Mouse (Mus musculus): ENCODE measurements at regions not wholly inside any gene's neighbourhood (a gene's known extent, or its start where the extent isn't known, plus 50 kb on each side); places are given as distances from the start of the nearest gene placed in this dataset.

DNA sequence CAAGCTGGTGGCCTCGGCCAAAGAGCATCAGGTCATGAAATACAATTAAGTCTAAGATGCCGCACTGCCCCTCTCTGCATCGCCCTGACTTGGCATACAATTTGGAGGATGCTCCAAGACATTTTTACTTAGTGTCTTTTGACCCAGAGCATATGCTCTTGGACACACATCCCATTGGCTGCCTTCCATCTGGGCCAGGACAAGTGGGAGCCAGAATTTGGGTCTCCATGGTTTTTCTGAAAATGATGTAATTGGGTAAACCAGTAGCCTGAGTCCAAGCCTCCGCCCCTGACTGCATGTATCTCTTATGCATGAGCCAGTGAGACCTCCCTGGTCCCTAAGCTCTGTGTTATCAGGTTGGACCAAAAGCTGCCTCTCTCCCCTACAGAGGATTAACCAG lies 117.1 kb upstream of the Rpl38 start:
- no peak for DNase-seq (ENCODE audit: low read depth in 2 of 2, low spot score in 2 of 2)

GRCm38 (mm10) chr11:114548658-114549057 lies 119.7 kb upstream of the Rpl38 start:
- no peak for DNase-seq (ENCODE audit: low read depth in 2 of 2, low spot score in 2 of 2)

GRCm38 (mm10) chr11:114544212-114544611 lies 124.1 kb upstream of the Rpl38 start:
- DNase-seq (ENCODE audit: low read depth in 2 of 2, low spot score in 2 of 2): no peak

- DNase-seq (ENCODE audit: low read depth in 2 of 2, low spot score in 2 of 2): no peak
These were observed 126.2 kb upstream of the Rpl38 start for GRCm38 (mm10) chr11:114542167-114542566.

DNA sequence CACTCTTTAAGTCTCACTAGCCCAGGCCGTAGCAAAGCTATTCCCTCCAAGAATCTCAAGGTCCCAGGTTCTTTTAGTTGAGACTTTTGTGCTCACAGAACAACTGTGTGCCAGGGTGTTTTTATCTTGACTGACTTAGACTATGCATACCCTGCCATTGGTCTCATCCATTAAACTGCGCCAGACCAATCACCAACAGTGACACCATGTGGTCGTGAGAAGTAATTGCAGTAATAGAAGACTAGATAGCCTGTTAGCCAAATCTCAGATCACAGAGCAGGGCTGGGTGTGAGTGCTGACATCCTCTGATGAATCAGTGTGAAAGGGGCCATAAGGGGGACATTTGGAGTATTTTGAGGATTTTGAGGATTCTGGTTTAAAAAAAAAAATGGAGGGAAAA lies 127.8 kb upstream of the Rpl38 start:
- no peak for DNase-seq (ENCODE audit: low read depth in 2 of 2, low spot score in 2 of 2)

DNA sequence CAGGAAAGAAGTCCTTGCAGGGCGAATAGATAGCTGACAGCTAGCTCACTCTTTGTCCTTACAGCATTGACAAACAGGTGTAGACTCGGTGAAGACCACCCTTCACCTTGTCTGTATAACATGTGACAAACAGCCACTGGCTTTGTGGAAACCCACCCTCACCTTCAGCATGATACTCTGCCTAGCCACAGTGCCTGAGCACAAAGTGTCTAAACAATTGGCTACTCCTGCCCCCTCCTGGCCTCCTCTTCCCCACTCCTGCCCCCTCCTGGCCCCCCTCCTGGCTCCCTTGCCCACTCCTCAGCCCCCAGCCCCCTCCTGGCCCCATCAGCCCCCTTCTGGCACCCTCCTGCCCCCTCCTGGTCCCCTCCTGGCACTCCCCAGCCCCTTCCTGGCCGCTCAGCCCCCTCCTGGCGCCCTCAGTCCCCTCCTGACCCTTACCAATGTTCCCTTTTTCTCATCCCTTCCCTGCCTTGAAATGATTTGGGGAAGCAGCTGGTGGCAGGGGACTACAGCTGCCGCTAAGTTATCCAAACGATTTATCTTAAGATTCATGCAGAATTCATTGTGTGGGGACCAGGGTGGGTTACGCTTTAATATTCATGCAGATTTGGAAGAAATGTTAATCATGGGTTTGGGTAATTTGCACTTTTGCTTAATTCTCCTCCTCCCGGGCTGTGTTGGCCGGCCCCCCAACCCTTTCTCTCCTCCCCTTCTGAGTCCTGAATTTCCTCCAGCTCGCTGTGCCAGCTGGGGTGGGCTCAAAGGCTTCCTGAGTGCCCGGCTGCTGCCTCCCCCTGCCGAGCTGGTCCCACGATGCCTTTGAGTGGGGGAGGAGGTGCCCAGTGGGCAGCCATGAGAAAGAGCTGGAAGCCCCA lies 131.5 kb upstream of the Rpl38 start:
- no peak for DNase-seq (ENCODE audit: low read depth in 2 of 2, low spot score in 2 of 2)

DNA sequence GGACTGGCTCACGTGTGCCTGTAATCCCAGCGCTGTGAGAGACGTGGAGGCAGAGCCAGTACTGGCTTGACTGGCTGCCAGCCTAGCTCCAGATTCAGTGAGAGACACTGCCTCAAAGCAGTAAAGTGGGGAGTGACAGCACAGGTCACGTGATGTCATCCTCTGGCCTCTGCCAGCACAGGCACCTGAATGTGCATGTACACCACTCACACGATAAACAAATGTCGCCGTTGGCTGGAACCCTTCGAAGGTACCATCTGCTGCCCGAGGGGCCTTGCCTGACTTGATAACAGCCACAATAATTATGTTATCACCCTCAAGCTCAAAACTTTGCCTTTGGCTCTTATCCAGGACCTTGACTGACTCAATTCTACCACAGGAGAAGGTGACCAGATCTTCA lies 132.4 kb upstream of the Rpl38 start:
- DNase-seq (ENCODE audit: low read depth in 2 of 2, low spot score in 2 of 2): no peak

GRCm38 (mm10) chr11:114534436-114534835 lies 133.9 kb upstream of the Rpl38 start:
- DNase-seq (ENCODE audit: low read depth in 2 of 2, low spot score in 2 of 2): no peak

- no peak for DNase-seq (ENCODE audit: low read depth in 2 of 2, low spot score in 2 of 2)
These were observed 137.0 kb upstream of the Rpl38 start for GRCm38 (mm10) chr11:114531241-114531765.

DNA sequence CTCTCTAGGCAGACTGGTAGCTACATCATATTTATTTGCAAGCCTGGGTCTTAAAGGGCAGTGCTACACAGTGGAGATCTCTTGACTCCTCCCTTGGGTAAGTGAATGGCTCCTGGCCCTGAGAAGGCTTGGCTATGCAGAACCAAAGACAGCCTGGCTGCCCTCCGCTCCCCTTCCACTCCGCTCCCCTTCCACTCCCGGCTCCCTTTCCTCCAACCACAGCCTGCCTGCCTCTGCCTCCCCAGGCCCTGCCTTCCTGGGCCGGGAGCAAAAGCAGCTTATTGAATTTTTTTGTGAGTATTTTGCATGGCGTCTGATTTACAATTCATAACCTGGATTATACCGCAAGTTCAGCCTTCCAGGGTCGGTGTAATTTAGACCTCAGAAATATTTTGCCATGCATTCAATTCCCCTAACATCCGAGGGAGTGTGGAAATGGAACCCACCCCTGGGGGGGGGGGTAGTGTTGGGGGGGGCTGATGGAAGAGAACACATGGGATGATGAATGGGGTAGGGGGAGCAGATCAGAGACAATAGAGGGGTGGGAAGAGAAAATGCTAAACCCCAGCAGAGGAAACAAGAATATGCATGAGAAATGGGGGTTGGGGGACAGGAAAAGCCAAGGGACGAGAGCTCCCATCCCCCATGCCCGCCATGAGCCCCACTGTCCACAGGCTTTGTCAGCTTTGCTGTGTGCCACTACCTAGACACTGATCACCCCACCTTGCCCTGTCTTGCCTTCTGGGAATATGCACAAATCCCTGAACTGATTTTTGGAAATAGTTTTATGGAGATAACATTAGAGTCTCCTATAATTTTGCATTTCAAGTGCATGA lies 139.2 kb upstream of the Rpl38 start:
- DNase-seq (ENCODE audit: low read depth in 2 of 2, low spot score in 2 of 2): no peak

GRCm38 (mm10) chr11:114523444-114524238 lies 144.7 kb upstream of the Rpl38 start:
- peak; percentile 30 to 46 for DNase-seq (ENCODE audit: low read depth in 2 of 2, low spot score in 2 of 2)

DNA sequence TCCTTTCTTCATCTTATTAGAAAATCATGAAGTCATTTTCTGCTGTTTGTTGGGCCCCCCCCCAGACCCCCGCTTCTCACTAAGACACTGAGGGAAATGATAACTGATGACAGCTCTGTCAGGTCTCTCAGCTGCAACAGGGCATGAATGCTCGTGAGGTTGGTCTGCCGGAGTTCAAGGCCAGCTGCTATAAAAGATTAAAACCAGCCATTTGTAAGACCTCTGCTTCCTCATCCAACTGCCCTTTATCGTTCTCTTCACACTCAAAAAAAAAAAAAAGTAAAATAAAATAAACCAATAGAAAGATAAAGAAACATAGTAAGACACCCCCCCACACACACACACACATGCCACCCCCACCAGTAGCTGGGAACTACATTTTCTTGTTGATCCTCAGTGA lies 153.0 kb upstream of the Rpl38 start:
- DNase-seq (ENCODE audit: low read depth in 2 of 2, low spot score in 2 of 2): no peak

GRCm38 (mm10) chr11:114514126-114514525 lies 154.2 kb upstream of the Rpl38 start:
- DNase-seq (ENCODE audit: low read depth in 2 of 2, low spot score in 2 of 2): no peak

GRCm38 (mm10) chr11:114513446-114513845 lies 154.9 kb upstream of the Rpl38 start:
- DNase-seq (ENCODE audit: low read depth in 2 of 2, low spot score in 2 of 2): no peak

DNA sequence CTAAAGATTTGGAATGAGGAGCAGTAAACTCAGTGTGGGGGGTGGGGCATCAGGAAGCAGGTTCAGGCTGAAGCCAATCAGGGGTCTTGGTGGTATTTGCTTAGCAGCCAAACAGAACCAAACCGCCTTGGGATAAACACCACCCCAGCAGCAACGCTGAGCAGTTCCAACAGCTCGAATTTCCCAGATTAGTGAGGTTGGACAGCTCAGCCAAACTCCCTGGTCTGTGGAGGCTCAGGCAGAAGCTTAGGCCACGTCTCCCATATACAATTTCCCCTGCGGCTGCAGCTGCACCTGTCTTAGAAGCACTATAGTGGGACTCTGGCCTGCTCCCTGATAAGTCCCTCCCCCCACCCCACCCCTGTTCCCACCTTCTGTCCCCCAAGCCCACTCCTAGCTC lies 156.3 kb upstream of the Rpl38 start:
- no peak for DNase-seq (ENCODE audit: low read depth in 2 of 2, low spot score in 2 of 2)

GRCm38 (mm10) chr11:114502562-114502961 lies 165.8 kb upstream of the Rpl38 start:
- DNase-seq (ENCODE audit: low read depth in 2 of 2, low spot score in 2 of 2): no peak

- DNase-seq (ENCODE audit: low read depth in 2 of 2, low spot score in 2 of 2): no peak
These were observed 166.3 kb upstream of the Rpl38 start for GRCm38 (mm10) chr11:114501869-114502540.

DNA sequence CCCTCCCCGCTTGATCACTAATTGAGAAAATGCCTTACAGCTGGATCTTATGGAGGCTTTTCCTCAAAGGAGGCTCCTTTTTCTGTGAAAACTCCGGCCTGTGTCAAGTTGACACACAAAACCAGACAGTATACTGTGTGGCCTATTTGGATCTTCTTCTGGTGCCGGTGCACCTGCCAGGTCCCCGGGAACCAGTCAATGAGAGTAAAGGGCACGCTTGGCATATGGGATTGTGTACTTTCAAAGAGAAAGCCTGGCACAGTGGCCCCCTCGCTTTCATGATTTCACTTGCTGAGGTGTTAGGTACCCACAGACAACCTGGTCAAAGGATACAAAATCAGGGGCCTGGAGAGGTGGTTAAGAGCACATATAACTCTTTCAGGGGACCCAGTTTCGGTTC lies 167.9 kb upstream of the Rpl38 start:
- DNase-seq (ENCODE audit: low read depth in 2 of 2, low spot score in 2 of 2): no peak

DNA sequence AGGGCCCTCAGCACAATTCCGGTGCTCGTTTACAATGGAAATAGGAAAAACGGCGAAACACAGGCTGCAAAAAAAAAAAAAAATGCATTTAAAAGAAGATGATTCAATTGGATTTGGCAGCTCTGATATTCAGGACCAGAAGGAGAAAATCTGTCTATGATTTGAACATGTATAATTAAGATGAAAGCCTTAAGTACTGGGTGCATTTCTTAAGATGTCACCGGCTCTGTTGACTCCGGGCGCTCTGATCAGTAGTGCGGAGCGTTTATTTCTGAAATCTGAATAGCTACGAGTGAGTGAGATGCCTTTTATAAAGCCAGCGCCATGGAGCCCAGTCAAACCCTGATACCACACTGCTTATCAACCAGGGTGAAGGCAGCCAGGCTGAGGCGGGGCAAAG lies 168.7 kb upstream of the Rpl38 start:
- DNase-seq (ENCODE audit: low read depth in 2 of 2, low spot score in 2 of 2): no peak

GRCm38 (mm10) chr11:114495520-114495921 lies 172.8 kb upstream of the Rpl38 start:
- DNase-seq (ENCODE audit: low read depth in 2 of 2, low spot score in 2 of 2): no peak

DNA sequence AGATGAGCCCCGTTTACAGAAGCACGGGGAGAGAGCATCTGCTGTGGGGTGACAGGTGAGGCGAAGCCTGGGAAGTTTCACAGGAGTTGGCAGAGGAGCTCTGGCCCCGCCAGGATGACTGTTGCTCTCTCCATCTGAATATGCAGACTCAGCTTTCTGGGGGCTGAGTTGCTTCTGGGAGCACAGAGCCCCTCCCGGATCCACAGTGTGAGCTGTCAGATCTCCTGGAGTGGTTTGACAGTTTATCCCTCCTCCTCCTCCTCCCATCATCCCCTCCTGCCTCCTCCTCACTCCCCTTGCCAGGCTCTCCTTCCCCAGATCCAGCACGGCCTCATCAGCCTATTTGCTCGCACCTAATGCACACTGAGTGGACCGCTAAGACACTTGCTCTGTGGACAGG lies 181.9 kb upstream of the Rpl38 start:
- no peak for DNase-seq (ENCODE audit: low read depth in 2 of 2, low spot score in 2 of 2)

Measured in CD8-positive naive resting alpha-beta T cell, adult 2 months (primary cell).